Mouse (Mus musculus): ENCODE results near the gene Tnip1.

- TF ChIP-seq POLR2A (IDR thresholded peaks at IDR 0.05; ENCODE audit: low read depth, low read length) (no peak), CTCF (IDR thresholded peaks at IDR 0.05; ENCODE audit: borderline replicate concordance, insufficient read depth, low read length) (peak; percentile 87)
Measured at GRCm38 (mm10) chr11:54998284-54998683, 35.6 kb upstream of the Tnip1 start.
